Mouse (Mus musculus): ENCODE measurements around the gene Ebf3.

Ebf3 gene

DNA sequence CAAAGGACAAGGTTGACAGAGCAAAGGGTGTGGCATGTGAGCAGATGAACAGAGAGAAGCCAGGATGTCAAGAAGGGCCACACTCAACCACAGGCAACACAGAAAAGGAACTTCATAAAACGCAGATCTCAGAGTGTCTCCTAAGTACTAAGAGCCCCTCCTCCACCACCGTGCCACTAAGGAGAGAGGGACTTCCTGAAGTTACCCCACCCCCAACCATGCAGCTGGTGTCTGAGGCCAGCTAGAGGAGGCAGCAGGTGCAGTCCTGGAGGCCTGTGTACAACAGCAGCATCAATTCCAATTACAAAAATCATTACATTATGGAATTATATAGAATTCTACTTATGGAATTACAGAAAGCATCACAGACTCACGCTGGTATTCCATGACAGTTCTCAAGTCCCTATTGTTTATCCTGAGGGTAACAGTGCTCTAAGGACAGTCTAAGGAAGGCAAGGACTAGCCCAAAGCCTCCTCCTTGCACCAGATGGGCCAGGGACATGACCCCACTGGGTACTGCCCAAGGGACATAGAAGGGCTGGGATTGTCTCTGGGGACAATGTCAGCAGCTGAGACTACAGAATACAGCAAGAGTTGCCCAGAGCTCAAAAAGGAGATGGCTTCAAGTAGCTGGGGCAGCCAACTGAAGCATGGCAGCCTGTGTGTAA, 24.8 kb downstream of the Ebf3 start:
- no peak for DNase-seq (ENCODE audit: extremely low read depth, low read depth, low spot score)

DNA sequence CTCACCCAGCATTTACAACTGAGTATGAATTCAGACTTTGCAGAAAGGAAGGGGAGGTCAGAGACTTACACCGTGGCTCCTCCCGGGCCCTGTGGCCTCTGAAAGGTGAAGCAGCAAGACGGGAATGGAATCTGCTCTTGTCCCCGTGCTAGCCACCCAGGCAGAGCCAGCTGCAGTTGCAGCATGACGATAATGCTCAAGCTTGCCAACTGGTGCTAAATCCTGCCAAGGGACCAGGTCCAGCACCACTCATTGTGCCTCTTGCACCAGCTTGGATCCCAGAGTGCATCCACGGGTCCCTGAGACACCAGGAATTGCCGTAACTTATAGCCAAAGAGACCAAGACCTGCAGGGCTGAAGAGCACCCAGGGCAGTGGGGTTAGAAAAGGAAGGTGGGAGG, 36.1 kb downstream of the Ebf3 start:
- DNase-seq (ENCODE audit: extremely low read depth, low read depth, low spot score): no peak

GRCm38 (mm10) chr7:137277713-137278112, 36.5 kb downstream of the Ebf3 start:
- DNase-seq (ENCODE audit: extremely low read depth, low read depth, low spot score): no peak

DNA sequence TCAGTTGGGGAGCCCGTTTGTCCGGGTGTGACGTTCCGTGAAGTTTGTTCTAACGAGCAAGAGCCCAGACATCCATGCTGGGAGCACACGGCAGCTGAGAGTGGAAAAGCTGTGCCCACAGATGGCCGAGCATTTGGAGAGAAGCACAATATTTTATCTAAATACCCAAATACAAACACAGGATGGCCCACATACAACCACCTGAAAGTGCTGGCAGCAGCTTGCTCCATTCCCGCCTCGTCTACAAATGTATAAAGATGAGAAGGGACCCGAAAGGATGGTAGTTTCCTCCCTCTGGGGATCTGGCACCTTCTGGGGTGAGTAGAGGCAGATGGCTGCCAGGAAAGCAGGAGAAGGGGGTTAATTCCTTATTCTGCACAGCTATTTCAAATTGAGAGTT, 42.0 kb downstream of the Ebf3 start:
- DNase-seq (ENCODE audit: extremely low read depth, low read depth, low spot score): no peak

- DNase-seq (ENCODE audit: extremely low read depth, low read depth, low spot score): no peak
Measured at GRCm38 (mm10) chr7:137268452-137269155, 45.6 kb downstream of the Ebf3 start.

- no peak for DNase-seq (ENCODE audit: extremely low read depth, low read depth, low spot score)
Measured at GRCm38 (mm10) chr7:137267441-137267840, 46.8 kb downstream of the Ebf3 start.

- no peak for DNase-seq (ENCODE audit: extremely low read depth, low read depth, low spot score)
Measured at GRCm38 (mm10) chr7:137266575-137266974, 47.7 kb downstream of the Ebf3 start.

- DNase-seq (ENCODE audit: extremely low read depth, low read depth, low spot score): no peak
Measured at GRCm38 (mm10) chr7:137262330-137262729, 51.9 kb downstream of the Ebf3 start.

GRCm38 (mm10) chr7:137246213-137246872, 67.9 kb downstream of the Ebf3 start:
- no peak for DNase-seq (ENCODE audit: extremely low read depth, low read depth, low spot score)

DNA sequence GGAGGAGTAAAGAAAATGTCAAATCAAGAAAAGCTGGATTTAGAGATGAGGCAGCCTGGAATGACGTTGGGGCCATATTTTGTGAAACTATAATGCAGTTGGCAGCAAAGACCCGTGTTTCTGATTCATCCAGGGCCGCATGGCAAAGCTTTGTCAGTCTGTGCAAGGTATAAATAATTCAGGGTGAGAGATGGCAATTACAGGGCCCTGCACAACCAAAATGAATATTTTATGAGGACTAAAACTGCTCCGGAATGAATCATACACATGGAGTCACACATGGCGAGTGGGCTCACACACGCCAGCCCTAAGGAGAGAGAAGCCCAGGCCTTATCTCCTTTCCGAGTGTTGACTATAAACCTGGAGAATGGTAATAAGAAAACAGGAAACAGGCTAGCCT, 69.4 kb downstream of the Ebf3 start:
- no peak for DNase-seq (ENCODE audit: extremely low read depth, low read depth, low spot score)

- DNase-seq (ENCODE audit: extremely low read depth, low read depth, low spot score): no peak
Measured at GRCm38 (mm10) chr7:137240481-137240880, 73.8 kb downstream of the Ebf3 start.

DNA sequence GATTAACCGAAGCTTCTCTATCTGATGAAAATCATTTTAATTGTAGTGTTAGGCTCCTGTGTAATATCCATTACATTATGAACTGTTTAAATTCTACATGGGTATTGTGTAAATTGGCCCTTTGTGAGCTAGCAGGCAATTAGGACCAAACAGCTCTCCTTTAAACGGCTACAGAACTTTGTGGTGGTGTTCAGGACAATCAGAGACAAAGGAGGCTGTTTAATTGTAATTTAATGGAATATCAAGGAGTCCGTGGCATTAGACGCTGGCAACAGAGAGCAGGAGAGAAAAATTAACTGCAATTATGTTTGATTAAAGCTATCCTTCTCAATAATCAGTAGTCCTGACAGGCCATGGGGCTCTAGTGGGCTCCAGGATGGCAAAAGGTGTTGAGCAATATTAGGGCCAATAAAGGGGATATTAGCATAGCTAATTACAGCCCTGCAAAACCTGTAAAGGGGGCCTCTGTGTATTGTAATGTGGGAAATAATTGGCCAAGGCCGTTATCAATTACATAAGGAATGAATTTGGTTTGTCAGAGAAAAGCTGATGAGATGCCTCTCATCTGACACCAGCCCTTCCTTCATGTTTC, 74.6 kb downstream of the Ebf3 start:
- DNase-seq (ENCODE audit: extremely low read depth, low read depth, low spot score): no peak

DNA sequence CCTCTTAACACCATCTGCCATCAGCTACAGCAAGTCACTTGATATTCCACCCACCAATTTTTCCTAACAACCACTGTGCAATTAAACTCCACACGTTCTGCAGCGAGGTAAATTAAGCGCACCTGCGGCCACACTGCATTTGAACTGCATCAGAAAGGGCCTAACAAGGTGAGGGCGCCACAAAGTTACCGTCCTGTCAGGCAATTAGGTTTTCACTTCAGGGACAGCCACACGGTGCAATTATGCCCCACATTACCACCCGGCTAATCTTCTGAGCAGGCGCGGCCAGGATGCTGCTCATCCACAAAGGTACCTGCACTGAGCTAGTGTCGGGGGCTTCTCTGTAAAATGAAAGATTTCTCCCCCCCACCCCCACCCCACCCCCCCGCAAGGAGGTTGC, 76.8 kb downstream of the Ebf3 start:
- no peak for DNase-seq (ENCODE audit: extremely low read depth, low read depth, low spot score)

GRCm38 (mm10) chr7:137223823-137224222, 90.4 kb downstream of the Ebf3 start:
- no peak for DNase-seq (ENCODE audit: extremely low read depth, low read depth, low spot score)

- DNase-seq (ENCODE audit: extremely low read depth, low read depth, low spot score): no peak
Measured at GRCm38 (mm10) chr7:137222831-137223505, 91.3 kb downstream of the Ebf3 start.

DNA sequence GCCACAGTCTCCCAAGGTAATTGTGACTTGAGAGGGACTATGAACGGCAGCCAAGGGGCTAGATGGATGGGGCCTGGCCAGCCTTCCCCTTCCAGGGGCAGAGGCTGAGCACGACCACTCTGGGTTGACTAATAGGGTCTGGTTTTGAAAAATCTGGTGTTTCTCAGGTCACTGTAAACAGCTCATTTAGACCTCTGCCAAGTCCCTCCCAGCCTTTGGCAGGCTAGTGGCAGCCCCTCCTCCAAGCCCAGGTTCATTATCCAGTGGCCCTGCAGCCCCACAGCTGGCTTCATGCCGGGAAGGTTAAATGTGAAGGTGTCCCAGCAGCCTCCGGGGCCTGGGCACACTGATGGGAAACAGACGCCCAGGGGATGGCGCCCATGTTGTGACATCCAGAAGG, 92.6 kb downstream of the Ebf3 start:
- no peak for DNase-seq (ENCODE audit: extremely low read depth, low read depth, low spot score)

DNA sequence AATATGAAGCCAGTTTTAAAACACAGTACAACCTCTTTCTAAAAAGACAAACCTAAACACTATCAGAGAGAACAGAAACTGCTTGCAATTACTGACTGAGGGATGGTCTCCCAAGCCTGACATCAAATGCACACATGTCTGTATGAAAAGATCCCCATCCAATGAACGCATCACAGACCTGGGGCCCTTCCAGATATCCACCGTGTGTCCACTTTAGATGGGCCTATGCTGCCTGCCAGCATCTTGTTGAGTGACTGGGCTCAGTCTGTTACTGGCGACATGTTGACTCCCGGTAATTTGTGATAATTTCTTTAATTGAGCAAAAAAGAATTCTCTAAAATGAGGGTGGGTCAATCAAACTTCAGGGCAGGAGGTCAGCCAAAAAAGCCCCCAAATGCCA, 93.8 kb downstream of the Ebf3 start:
- DNase-seq (ENCODE audit: extremely low read depth, low read depth, low spot score): no peak

DNA sequence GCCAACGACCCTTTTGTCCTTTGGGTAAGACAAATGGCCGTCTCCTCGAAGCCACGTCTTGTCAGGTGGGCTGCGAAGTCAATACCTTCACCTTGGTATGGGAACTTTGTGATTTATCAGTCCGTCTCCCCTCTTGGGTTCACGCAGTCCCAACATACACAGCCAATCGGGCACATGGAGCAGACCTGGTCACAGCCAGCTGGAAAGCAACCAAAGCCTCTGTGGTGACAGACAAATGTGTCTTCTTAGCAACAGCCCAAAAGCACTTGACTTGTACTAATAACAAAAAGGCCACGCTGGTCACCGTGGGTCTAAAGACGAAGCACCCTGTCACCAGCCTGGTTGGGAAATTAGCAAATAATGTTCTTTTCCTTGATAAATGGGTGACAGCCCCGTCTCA, 95.5 kb downstream of the Ebf3 start:
- no peak for DNase-seq (ENCODE audit: extremely low read depth, low read depth, low spot score)

GRCm38 (mm10) chr7:137213444-137213843, 100.8 kb downstream of the Ebf3 start:
- DNase-seq (ENCODE audit: extremely low read depth, low read depth, low spot score): no peak

DNA sequence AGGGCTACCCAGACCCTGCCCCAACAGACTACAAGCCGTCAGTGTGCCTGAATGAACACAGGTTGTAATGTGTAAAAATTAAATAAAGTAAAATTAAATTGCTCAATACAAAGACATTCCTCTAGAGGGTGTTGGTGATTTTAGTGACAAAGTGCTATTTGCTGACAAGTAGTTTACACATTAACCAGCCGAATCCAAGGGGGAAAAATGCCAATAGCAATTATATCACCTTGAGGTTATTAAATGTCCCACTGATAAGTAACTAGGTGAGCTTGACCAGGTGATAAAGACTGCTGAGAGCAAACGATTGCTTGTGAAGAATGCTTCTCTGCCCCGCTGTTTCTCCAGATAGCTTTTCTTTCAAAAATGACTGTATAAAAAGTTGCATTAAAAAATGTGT, 102.9 kb downstream of the Ebf3 start:
- DNase-seq (ENCODE audit: extremely low read depth, low read depth, low spot score): no peak

DNA sequence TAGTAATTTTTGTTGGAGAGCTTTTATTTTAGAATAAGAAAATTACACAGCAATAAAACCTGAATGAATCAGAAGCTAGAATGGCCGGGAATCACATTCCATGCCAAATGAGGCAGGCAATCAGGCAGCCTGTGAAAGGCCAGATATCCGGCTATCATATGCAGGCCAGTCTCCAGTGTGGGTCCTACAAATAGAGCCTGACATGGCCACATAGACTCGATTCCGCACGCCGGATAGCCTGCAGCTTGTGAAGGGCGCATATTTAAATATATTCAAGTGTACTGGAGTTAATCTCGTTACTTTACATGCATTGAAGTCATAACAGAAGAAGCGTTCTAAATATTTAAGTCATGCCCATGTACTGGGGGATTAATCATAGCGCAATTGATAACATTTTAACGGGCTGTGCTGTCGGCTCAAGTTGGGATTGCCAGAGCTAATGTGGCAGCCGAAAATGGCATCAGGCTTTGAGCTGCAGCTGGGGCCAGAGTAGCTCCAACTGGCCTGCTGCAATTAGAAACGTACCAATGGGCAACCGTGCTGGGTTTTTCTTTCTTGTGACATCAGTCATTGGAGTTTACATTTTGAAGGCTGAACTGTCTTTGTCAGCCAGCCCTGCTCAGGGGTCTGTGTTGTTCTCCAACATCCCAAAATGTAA, 104.4 kb downstream of the Ebf3 start:
- DNase-seq (ENCODE audit: extremely low read depth, low read depth, low spot score): no peak

All from fat pad, adult 2 months (tissue).